Mouse (Mus musculus) urinary bladder, adult 2 months (tissue): ENCODE results near the gene Dnajb9. TPM values are rescaled to one million over a fixed set of nuclear protein-coding genes. Genes with fewer than 3 reads are reported as not detected.

Experiments
- polyA plus RNA-seq: library from polyadenylated mRNA; depleted of rRNA; stranded (reverse); fragments of >200 nt; gene quantifications from 2 replicates; pipeline ENCODE4 v1.2.3, GENCODE M21; 2012; rRNA removed

Gene Dnajb9
- polyA plus RNA-seq, 1 experiment, result 17.3 TPM

Other genes with a start within 250 kb of the Dnajb9 start
- 46.2 and 48.0 TPM in 2 replicates for gene Pnpla8, start 11.0 kb upstream of the Dnajb9 start, polyA plus RNA-seq
- 0.29 and 0.35 TPM in 2 replicates for gene Nrcam, start 118.6 kb upstream of the Dnajb9 start, polyA plus RNA-seq